Mouse (Mus musculus) MEL (cell line): ENCODE measurements at regions not wholly inside any gene's neighbourhood (a gene's known extent, or its start where the extent isn't known, plus 50 kb on each side); places are given as distances from the start of the nearest gene placed in this dataset.

Experiments
- DNase-seq: peaks from one replicate; pipeline ENCODE4 v3.0.0; 2011; ENCODE audit warnings: low read depth, low spot score
- H3K27ac ChIP-seq: 2 replicates; pipeline ENCODE4 v1.5.1; 2012; ENCODE audit warnings: low read depth, mild to moderate bottlenecking, control low read depth, low read length, moderate library complexity; ENCODE audit not compliant: control insufficient read depth
- H3K27me3 ChIP-seq, 2 experiments: fragments of 150-350 bp in 1 of 2; sonication (generic) in 1 of 2; 2 replicates each; pipeline ENCODE4 v1.6.1; 2012; ENCODE audit warnings: low read length in 2 of 2, mild to moderate bottlenecking in 2 of 2, improper control_type of control experiment in 1 of 2, moderate library complexity in 1 of 2; ENCODE audit not compliant: insufficient read depth in 2 of 2, control insufficient read depth in 1 of 2
- H3K36me3 ChIP-seq, 2 experiments: 2 replicates each; pipeline ENCODE4 v1.6.1; 2012 to 2014; ENCODE audit warnings: low read length in 2 of 2, improper control_type of control experiment in 1 of 2, inconsistent platforms in 1 of 2, mild to moderate bottlenecking in 1 of 2; ENCODE audit not compliant: insufficient read depth in 2 of 2, control insufficient read depth in 1 of 2
- H3K4me1 ChIP-seq, 2 experiments: fragments of 150-350 bp in 1 of 2; sonication (generic) in 1 of 2; 2 replicates each; pipeline ENCODE4 v1.6.1; 2012; ENCODE audit warnings: low read length in 2 of 2, improper control_type of control experiment in 1 of 2, mild to moderate bottlenecking in 1 of 2; ENCODE audit not compliant: insufficient read depth in 2 of 2, control insufficient read depth in 1 of 2
- H3K4me3 ChIP-seq, 2 experiments: fragments of 150-350 bp in 1 of 2; sonication (generic) in 1 of 2; 2 replicates each; pipeline ENCODE4 v1.5.1; 2012; ENCODE audit warnings: low read depth in 2 of 2, low read length in 2 of 2, mild to moderate bottlenecking in 2 of 2, moderate library complexity in 2 of 2, control low read depth in 1 of 2, improper control_type of control experiment in 1 of 2; ENCODE audit not compliant: control insufficient read depth in 1 of 2, insufficient read depth in 1 of 2
- H3K79me2 ChIP-seq: 2 replicates; pipeline ENCODE4 v1.6.1; 2012; ENCODE audit warnings: mild to moderate bottlenecking, low read length, moderate library complexity; ENCODE audit not compliant: control insufficient read depth, poor library complexity, insufficient read depth
- H3K9ac ChIP-seq: 2 replicates; pipeline ENCODE4 v1.6.1; 2012; ENCODE audit warnings: low read depth, mild to moderate bottlenecking, control low read depth, low read length, moderate library complexity; ENCODE audit not compliant: control insufficient read depth, poor library complexity, severe bottlenecking
- H3K9me3 ChIP-seq: fragments of 150-350 bp; sonication (generic); replicated peaks from 2 replicates; pipeline ENCODE4 v1.6.1; 2012; ENCODE audit warnings: mild to moderate bottlenecking, low read length, improper control_type of control experiment, moderate library complexity; ENCODE audit not compliant: insufficient read depth
- CHD1 ChIP-seq: IDR thresholded peaks from 2 replicates; pipeline ENCODE4 v1.6.1; 2012; ENCODE audit warnings: low read depth, mild to moderate bottlenecking, inconsistent platforms, low read length, improper control_type of control experiment
- CTCF ChIP-seq, 3 experiments: IDR thresholded peaks in 2 of 3; conservative IDR thresholded peaks in 1 of 3; 2 replicates each; pipeline ENCODE4 v1.5.1; 2011 to 2012; ENCODE audit warnings: low read length in 3 of 3, low read depth in 2 of 3, mild to moderate bottlenecking in 2 of 3, improper control_type of control experiment in 1 of 3, inconsistent platforms in 1 of 3, mixed read lengths in 1 of 3, moderate library complexity in 1 of 3; ENCODE audit not compliant: control insufficient read depth in 1 of 3, insufficient read depth in 1 of 3, poor library complexity in 1 of 3, severe bottlenecking in 1 of 3
- E2F4 ChIP-seq: IDR thresholded peaks from 2 replicates; pipeline ENCODE4 v1.6.1; 2011; ENCODE audit warnings: low read depth, low read length, improper control_type of control experiment, borderline replicate concordance
- ELF1 ChIP-seq: IDR thresholded peaks from 2 replicates; pipeline ENCODE4 v1.6.1; 2014; ENCODE audit warnings: low read depth, mild to moderate bottlenecking, inconsistent platforms, low read length, improper control_type of control experiment, moderate library complexity
- ETS1 ChIP-seq: IDR thresholded peaks from 2 replicates; pipeline ENCODE4 v1.6.1; 2012; ENCODE audit warnings: low read depth, mild to moderate bottlenecking, inconsistent platforms, low read length, improper control_type of control experiment, moderate library complexity
- GATA1 ChIP-seq: IDR thresholded peaks from 2 replicates; pipeline ENCODE4 v1.6.1; 2011; ENCODE audit warnings: low read depth, low read length, improper control_type of control experiment
- HCFC1 ChIP-seq: IDR thresholded peaks from 2 replicates; pipeline ENCODE4 v1.6.1; 2012; ENCODE audit warnings: low read depth, mild to moderate bottlenecking, inconsistent platforms, low read length, improper control_type of control experiment, moderate library complexity
- JUND ChIP-seq: IDR thresholded peaks from 2 replicates; pipeline ENCODE4 v1.6.1; 2011; ENCODE audit warnings: low read depth, mild to moderate bottlenecking, improper control_type of control experiment, low read length
- KAT2A ChIP-seq: conservative IDR thresholded peaks from 2 replicates; pipeline ENCODE4 v1.6.1; 2012; ENCODE audit warnings: low read depth, low read length, improper control_type of control experiment, inconsistent platforms
- MAFK ChIP-seq: IDR thresholded peaks from 2 replicates; pipeline ENCODE4 v1.6.1; 2011; ENCODE audit warnings: low read depth, mild to moderate bottlenecking, low read length, improper control_type of control experiment, borderline replicate concordance
- MAZ ChIP-seq: IDR thresholded peaks from 2 replicates; pipeline ENCODE4 v1.6.1; 2012; ENCODE audit warnings: low read depth, mild to moderate bottlenecking, inconsistent platforms, low read length, improper control_type of control experiment
- MEF2A ChIP-seq: IDR thresholded peaks from 2 replicates; pipeline ENCODE4 v1.6.1; 2014; ENCODE audit warnings: low read depth, mild to moderate bottlenecking, inconsistent platforms, low read length, improper control_type of control experiment; ENCODE audit not compliant: poor library complexity, insufficient replicate concordance, severe bottlenecking; ENCODE audit errors: extremely low read depth
- MXI1 ChIP-seq: IDR thresholded peaks from 2 replicates; pipeline ENCODE4 v1.6.1; 2011; ENCODE audit warnings: mild to moderate bottlenecking, low read depth, low read length, improper control_type of control experiment
- MYC ChIP-seq: IDR thresholded peaks from 2 replicates; pipeline ENCODE4 v1.6.1; 2011; ENCODE audit warnings: low read depth, mild to moderate bottlenecking, low read length, improper control_type of control experiment, moderate library complexity
- NELFE ChIP-seq: IDR thresholded peaks from 2 replicates; pipeline ENCODE4 v1.6.1; 2011; ENCODE audit warnings: low read depth, low read length, improper control_type of control experiment
- NRF1 ChIP-seq: IDR thresholded peaks from 2 replicates; pipeline ENCODE4 v1.6.1; 2014; ENCODE audit warnings: low read depth, mild to moderate bottlenecking, inconsistent platforms, low read length, improper control_type of control experiment, moderate library complexity; ENCODE audit not compliant: poor library complexity, insufficient read depth, severe bottlenecking
- POLR2A ChIP-seq, 2 experiments: IDR thresholded peaks; 2 replicates each; pipeline ENCODE4 v1.6.1; 2011 to 2012; ENCODE audit warnings: low read length in 2 of 2, mild to moderate bottlenecking in 2 of 2, control low read depth in 1 of 2, improper control_type of control experiment in 1 of 2, low read depth in 1 of 2, moderate library complexity in 1 of 2; ENCODE audit not compliant: control insufficient read depth in 1 of 2, insufficient read depth in 1 of 2, poor library complexity in 1 of 2
- POLR2AphosphoS2 ChIP-seq: IDR thresholded peaks from 2 replicates; pipeline ENCODE4 v1.6.1; 2011; ENCODE audit warnings: low read length, improper control_type of control experiment
- POLR2AphosphoS5 ChIP-seq: IDR thresholded peaks from 2 replicates; pipeline ENCODE4 v1.6.1; 2012; ENCODE audit warnings: low read depth, borderline replicate concordance, mild to moderate bottlenecking, inconsistent platforms, low read length, moderate library complexity, mixed read lengths
- RAD21 ChIP-seq: IDR thresholded peaks from 2 replicates; pipeline ENCODE4 v1.6.1; 2011; ENCODE audit warnings: mild to moderate bottlenecking, low read depth, low read length, improper control_type of control experiment
- RCOR1 ChIP-seq: IDR thresholded peaks from 2 replicates; pipeline ENCODE4 v1.6.1; 2012; ENCODE audit warnings: low read depth, mild to moderate bottlenecking, inconsistent platforms, low read length, improper control_type of control experiment
- SIN3A ChIP-seq: IDR thresholded peaks from 2 replicates; pipeline ENCODE4 v1.6.1; 2012; ENCODE audit warnings: low read length, improper control_type of control experiment, inconsistent platforms
- SMC3 ChIP-seq: IDR thresholded peaks from 2 replicates; pipeline ENCODE4 v1.6.1; 2011; ENCODE audit warnings: low read depth, low read length, improper control_type of control experiment
- TAL1 ChIP-seq: IDR thresholded peaks from 2 replicates; pipeline ENCODE4 v1.6.1; 2012; ENCODE audit warnings: mild to moderate bottlenecking, inconsistent platforms, low read length, moderate library complexity, mixed read lengths
- TBP ChIP-seq: IDR thresholded peaks from 2 replicates; pipeline ENCODE4 v1.8.0; 2011; ENCODE audit warnings: low read depth, low read length, improper control_type of control experiment
- TCF12 ChIP-seq: IDR thresholded peaks from 2 replicates; pipeline ENCODE4 v1.6.1; 2014; ENCODE audit warnings: low read depth, mild to moderate bottlenecking, inconsistent platforms, low read length, improper control_type of control experiment, moderate library complexity
- UBTF ChIP-seq: IDR thresholded peaks from 2 replicates; pipeline ENCODE4 v1.6.1; 2012; ENCODE audit warnings: low read depth, mild to moderate bottlenecking, inconsistent platforms, low read length, improper control_type of control experiment, moderate library complexity, borderline replicate concordance; ENCODE audit not compliant: insufficient read depth
- ZNF384 ChIP-seq: IDR thresholded peaks from 2 replicates; pipeline ENCODE4 v1.6.1; 2012; ENCODE audit warnings: low read depth, mild to moderate bottlenecking, inconsistent platforms, low read length, improper control_type of control experiment

DNA sequence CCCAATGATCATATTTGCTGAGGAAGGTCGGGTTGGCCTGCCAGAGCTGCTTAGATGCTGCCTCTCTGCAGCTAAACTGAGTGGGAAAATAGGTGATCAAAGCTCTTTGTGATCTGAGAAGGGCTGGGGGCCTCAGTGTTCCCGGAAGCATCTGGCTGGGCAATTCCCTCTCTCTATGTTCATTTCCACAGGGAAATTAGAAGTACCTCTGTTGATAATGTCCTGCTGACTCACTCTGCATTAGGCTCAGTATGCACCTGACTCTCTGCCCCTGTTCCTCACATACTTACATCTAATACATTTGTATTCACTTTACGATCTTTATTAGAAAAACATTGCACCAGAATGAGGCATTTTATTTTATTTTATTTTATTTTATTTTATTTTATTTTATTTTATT, 514.8 kb upstream of the Msl3l2 start:
- H3K27ac ChIP-seq, result no peak overlapping the region
- no peaks in the 10 kb centered on the region for H3K27me3 ChIP-seq
- H3K4me3 ChIP-seq, result no peak overlapping the region
- no peak for DNase-seq
- no peaks in the 10 kb centered on the region for H3K4me1 ChIP-seq
- TF ChIP-seq KAT2A (no peak), MAFK (no peak), MAZ (no peak), ZNF384 (no peak), MEF2A (no peak), RCOR1 (no peak), ETS1 (no peak), TCF12 (no peak), POLR2A (IDR thresholded peaks at IDR 0.05; ENCODE audit: control insufficient read depth in 1 of 2, insufficient read depth in 1 of 2, low read depth in 1 of 2, low read length in 2 of 2, poor library complexity in 1 of 2) (no peak), MXI1 (no peak), MYC (no peak), CHD1 (no peak), UBTF (no peak), JUND (no peak), RAD21 (no peak)
- no peaks in the 10 kb centered on the region for H3K79me2 ChIP-seq
- H3K36me3 ChIP-seq, result no peaks in the 10 kb centered on the region
- H3K9ac ChIP-seq, result no peak overlapping the region
- H3K9me3 ChIP-seq, result no peaks in the 10 kb centered on the region

DNA sequence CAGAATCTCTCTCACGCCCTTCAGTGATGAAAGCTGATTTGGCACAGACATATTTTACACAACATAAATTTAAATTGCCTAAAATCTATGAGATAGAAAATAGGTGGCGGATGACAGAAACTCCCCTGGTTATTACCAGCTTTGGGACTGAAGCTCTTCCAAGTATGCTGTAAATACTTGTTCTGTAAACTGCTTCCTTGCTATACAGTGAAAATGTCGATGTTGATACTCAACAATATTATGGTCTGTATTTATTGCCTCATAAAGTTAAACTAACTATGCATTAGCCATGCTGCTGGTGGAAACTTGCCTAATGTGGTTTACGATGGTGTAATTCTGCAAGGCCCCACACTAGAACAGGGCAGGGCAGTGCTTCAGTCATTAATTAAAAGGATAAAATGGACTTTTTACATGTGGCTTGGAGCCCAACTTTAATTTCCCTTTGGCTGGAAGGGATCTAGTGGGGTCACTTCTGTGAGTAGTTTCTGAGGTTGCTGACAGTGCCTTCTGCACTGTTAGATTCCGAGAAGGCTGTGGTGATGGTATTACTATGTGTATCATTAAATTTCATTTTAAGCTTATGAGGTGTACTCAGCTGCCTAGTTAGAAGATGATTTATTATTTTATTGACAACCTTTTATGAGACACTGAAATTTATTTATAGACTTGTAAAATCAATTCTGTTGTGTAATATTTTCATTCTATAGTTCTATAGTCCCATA, 482.0 kb upstream of the Msl3l2 start:
- Histone ChIP-seq H3K36me3 (no peaks in the 10 kb centered on the region), H3K4me3 (no peak overlapping the region), H3K79me2 (no peaks in the 10 kb centered on the region), H3K9me3 (no peaks in the 10 kb centered on the region), H3K9ac (no peak overlapping the region), H3K27me3 (no peaks in the 10 kb centered on the region), H3K4me1 (no peaks in the 10 kb centered on the region), H3K27ac (no peak overlapping the region)
- DNase-seq, result no peak
- no peak for TF ChIP-seq GATA1
- TF ChIP-seq NELFE, result no peak
- TF ChIP-seq SIN3A, result no peak
- TF ChIP-seq MXI1, result no peak
- no peak for TF ChIP-seq ELF1
- no peak for TF ChIP-seq POLR2AphosphoS2
- TF ChIP-seq HCFC1, result no peak
- no peak for TF ChIP-seq SMC3
- TF ChIP-seq E2F4, result no peak
- no peak for TF ChIP-seq TBP
- TF ChIP-seq TAL1, result no peak
- no peak for TF ChIP-seq POLR2AphosphoS5
- TF ChIP-seq NRF1, result no peak
- no peak for TF ChIP-seq JUND
- no peak for TF ChIP-seq TCF12
- TF ChIP-seq CTCF (IDR thresholded peaks at IDR 0.05 in 2 of 3, conservative IDR thresholded peaks at IDR 0.05 in 1 of 3; ENCODE audit: control insufficient read depth in 1 of 3, insufficient read depth in 1 of 3, low read depth in 2 of 3, low read length in 3 of 3, poor library complexity in 1 of 3, severe bottlenecking in 1 of 3), result no peak
